ENCODE assay signal across 7 mouse cellular contexts in the genomic region with DNA sequence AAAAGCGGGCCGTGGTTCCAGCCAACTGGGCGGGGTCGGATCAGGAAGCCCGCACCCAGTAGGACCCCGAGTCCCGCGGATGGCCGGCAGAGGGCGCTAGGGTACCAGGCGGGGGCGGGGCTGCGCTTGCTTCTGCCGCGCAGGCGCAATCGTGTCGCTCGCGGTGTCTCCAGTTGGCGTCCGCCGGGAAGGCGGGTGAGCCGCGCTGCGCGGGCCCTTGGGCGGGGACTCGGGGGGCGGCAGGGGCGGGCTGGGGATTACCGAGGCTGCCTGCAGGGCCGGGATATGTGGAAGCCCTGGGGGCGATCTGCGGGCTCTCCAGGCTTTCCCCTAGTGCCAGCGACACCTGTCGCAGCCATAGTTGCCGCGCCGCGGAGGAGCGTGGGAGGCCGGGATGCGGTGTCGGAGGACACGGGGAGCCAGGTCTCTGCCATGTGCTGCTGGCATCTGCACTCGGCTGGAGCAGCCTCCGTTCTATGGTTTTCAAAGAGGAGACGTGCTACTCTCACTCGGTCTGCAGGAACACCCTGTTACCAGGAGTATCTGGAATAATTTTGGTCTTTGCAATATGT. TPM values are rescaled to one million over a fixed set of nuclear protein-coding genes. Genes with fewer than 3 reads are reported as not detected.
A peak's percentile ranks its signal among the peaks of the same experiment; 100 is the strongest.
DNase-seq lines count a peak whose midpoint lies in the region; ATAC-seq lines count a peak whose summit lies in the region.

Gene Lyrm9, plus strand, starts transcription at position 143 of the 572 bp plus-strand sequence.

- peak within 1 kb of the TSS; percentile 70 for H3K9ac ChIP-seq in intestine, embryonic 15.5 days

- H3K27me3 ChIP-seq in intestine, embryonic 15.5 days (replicated peaks), result no peaks in the 10 kb centered on the region
- peaks cover 6% of the 10 kb centered on the region for H3K27me3 ChIP-seq in midbrain, embryonic 10.5 days (ENCODE audit: low read depth, poor library complexity, severe bottlenecking)

- H3K36me3 ChIP-seq in intestine, embryonic 15.5 days, result no peaks in the 10 kb centered on the region
- no peaks in the 10 kb centered on the region for H3K36me3 ChIP-seq in midbrain, embryonic 10.5 days

- peak; percentile 88 for ATAC-seq in intestine, embryonic 15.5 days

- DNase-seq in adrenal gland, adult 18-20 months (ENCODE audit: low spot score in 2 of 2), result peak; percentile 100
- DNase-seq in embryo, embryonic 11 days, result peak; percentile 93
- DNase-seq in gastrocnemius, postnatal 36 days, result peak; percentile 95 to 99
- peak; percentile 93 for DNase-seq in left cerebral cortex, postnatal 25 days (ENCODE audit: low spot score in 2 of 2)
- peak; percentile 97 for DNase-seq in midbrain, embryonic 10.5 days (ENCODE audit: low spot score)
- DNase-seq in right cerebral cortex, postnatal 4 days, result peak; percentile 100

- no peaks in the 10 kb centered on the region for H3K9me3 ChIP-seq in intestine, embryonic 15.5 days
- no peaks in the 10 kb centered on the region for H3K9me3 ChIP-seq in midbrain, embryonic 10.5 days (replicated peaks)

- H3K4me1 ChIP-seq in intestine, embryonic 15.5 days (replicated peaks), result peaks cover 11% of the 10 kb centered on the region; the same call in 1 of the 2 replicates
- peaks cover 57% of the 10 kb centered on the region for H3K4me1 ChIP-seq in midbrain, embryonic 10.5 days

- intact Hi-C loops in gastrocnemius, postnatal 36 days (cut with DNase I), result loop anchor here (5.0 kb wide), 1 partner anchor 264 kb away; no protein-coding TSS in a partner anchor
- intact Hi-C loops in left cerebral cortex, postnatal 25 days (cut with DNase I), result loop anchor here (1.0 to 5.0 kb wide), 4 partner anchors 22 to 184 kb away; partner anchors contain the start of gene Nlk

- H3K27ac ChIP-seq in intestine, embryonic 15.5 days, result peak within 1 kb of the TSS; percentile 44; the same call in 1 of the 2 replicates
- H3K27ac ChIP-seq in midbrain, embryonic 10.5 days (replicated peaks), result peak within 1 kb of the TSS; percentile 90

- H3K4me2 ChIP-seq in intestine, embryonic 15.5 days (replicated peaks), result peak within 1 kb of the TSS; percentile 89

- peak within 1 kb of the TSS; percentile 70 for H3K4me3 ChIP-seq in intestine, embryonic 15.5 days (replicated peaks)
- H3K4me3 ChIP-seq in midbrain, embryonic 10.5 days, result peak within 1 kb of the TSS; percentile 72

- WGBS in intestine, embryonic 15.5 days, result under 1% methylated on average over 51 of the region's 51 CpGs
- WGBS in midbrain, embryonic 10.5 days, result under 1% methylated on average over 51 of the region's 51 CpGs

RNA-seq across cellular contexts. Expression of gene Lyrm9, which starts in this region (rescaled TPM):
- 10 to 100 TPM; 26.4 to 36.8 TPM for total RNA-seq in adrenal gland, adult 18-20 months (2021)
- total RNA-seq in gastrocnemius, postnatal 36 days (2021), result 10 to 100 TPM in 1 of 2 experiments, 1 to 10 TPM in 1; 10.0 to 13.8 TPM
- 15.9 and 17.9 TPM in 2 replicates for polyA plus RNA-seq in intestine, embryonic 15.5 days (2015; fragmentation: Nextera tagmentation; extraction: Ambion mirVana)
- 10 to 100 TPM; 29.6 to 33.6 TPM for total RNA-seq in left cerebral cortex, postnatal 25 days (2021)
- polyA plus RNA-seq in midbrain, embryonic 10.5 days (2016; fragmentation: Nextera tagmentation; extraction: Ambion mirVana), result 20.7 and 21.8 TPM in 2 replicates

Comparison
In these comparisons a context has a peak if more than half of its experiments do, and no peak if none do; other contexts are left out.
1. Peak in every context shown above with its lines: DNase-seq, ATAC-seq, H3K4me3 ChIP-seq and H3K27ac ChIP-seq.